Mouse (Mus musculus) embryo, embryonic 10 days (tissue): ENCODE measurements around the gene Myo15b.

Experiments used
- DNase-seq: peaks from one replicate; pipeline ENCODE4 v3.0.0-alpha.2; 2015; ENCODE audit warnings: low spot score

The Myo15b gene

DNA sequence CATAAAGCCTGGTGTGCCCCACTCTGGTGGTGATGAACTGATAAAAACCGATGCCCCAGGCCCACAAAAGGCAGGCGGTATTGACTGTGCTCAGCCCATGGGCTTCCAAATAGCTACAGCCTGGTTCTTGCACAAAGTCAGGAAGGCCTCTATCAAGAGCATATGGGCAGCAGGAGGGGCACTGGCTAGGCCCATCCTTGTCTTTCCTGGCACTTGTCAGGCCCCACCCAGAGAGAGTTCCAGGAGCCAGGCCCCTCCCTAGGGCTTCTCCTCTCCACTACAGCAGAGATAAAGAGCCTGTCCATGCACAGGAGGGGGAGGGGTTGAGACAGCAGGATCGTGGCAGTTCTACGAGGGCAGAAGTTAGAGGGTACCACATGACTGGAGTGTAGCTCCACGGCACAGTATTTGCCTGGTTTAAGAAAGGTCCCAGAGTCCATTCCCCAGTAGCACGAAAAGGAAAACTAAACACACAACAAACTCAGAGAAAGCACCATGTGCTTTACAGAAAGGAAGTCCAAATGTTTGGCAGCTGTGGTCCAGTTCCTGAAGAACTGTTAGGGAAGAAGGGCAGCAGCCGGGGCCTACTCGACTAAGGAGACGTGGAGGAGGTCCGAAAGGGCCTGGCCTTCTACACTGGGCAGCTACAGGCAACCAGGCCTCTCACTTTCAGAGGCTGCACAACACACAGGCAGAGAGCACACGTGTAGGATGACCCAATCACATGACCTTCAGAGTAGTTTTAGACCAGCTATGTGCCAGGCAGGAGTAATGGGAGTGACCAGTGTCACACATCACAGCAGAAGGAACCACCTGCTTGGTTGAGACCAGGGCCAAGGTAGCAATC is 45.4 kb downstream of the Myo15b start:
- DNase-seq = no peak

- no peak for DNase-seq
These were observed 46.2 kb downstream of the Myo15b start for GRCm38 (mm10) chr11:115904231-115904955.

GRCm38 (mm10) chr11:115904956-115905790 is 47.0 kb downstream of the Myo15b start:
- peak; percentile 43 for DNase-seq

- DNase-seq = no peak
These were observed 47.9 kb downstream of the Myo15b start for GRCm38 (mm10) chr11:115906116-115906515.

- DNase-seq = no peak
These were observed 48.3 kb downstream of the Myo15b start for GRCm38 (mm10) chr11:115906521-115906920.

DNA sequence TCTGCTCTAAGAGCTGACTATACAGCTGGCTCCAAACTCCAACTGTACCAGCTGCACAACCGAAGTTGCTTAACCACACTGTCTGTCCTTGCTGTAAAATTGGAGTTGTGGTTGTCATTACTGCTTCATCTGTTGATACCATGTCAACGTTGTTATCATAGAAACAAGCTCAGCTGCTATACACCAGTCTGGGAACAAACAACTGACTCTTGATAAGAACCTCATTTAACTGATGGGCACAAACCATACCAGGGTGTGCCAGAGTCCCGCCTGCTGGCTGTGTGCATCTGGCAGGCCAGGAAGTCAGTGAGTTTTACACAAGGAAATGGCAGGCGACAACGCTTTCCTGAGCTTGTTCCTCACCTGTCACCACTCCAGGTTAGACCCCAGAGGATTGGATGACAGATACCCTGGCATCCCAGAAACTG is 52.9 kb downstream of the Myo15b start:
- no peak for DNase-seq

DNA sequence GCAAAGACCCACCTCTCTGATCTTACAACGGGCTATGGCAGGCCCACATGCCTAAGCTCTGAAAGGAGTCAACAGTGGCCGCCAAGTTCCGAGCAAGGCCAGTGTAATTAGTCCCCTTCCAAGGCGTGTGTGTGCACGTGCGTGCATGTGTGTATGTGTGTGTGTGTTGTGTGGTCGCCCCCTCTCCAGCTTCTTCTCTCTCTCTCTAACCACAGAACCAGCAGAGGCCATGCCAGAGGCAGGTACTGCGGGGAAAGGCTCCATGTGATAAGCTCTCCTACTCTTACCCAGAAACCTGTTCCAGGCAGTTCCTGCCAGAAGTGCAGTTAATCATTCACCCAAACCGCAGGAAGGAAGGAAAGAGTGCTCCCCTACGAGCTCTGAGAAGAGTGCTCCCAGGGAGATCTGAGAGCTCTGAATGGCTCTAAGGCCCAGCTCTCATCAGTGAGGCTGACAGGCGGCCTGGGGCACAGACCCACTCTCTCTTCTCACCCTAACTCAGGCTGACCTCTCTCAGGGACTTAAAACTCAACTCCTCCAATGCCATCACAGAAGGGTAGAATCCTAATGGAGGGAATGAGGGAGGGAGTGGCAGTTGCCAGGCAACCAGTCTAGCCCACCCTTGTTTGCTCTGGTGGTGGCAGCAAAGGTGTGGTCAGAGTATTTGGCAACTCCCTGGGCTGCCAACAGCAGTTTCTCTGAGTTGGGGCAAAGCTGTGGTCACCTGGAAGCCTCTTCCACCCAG is 53.6 kb downstream of the Myo15b start, which contains the start of gene Smim6:
Gene Smim6 (plus strand): TSS at position 386 of the 745 bp plus-strand sequence.
- no peak for DNase-seq

- no peak for DNase-seq
These were observed 58.4 kb downstream of the Myo15b start for GRCm38 (mm10) chr11:115916579-115916978.

DNA sequence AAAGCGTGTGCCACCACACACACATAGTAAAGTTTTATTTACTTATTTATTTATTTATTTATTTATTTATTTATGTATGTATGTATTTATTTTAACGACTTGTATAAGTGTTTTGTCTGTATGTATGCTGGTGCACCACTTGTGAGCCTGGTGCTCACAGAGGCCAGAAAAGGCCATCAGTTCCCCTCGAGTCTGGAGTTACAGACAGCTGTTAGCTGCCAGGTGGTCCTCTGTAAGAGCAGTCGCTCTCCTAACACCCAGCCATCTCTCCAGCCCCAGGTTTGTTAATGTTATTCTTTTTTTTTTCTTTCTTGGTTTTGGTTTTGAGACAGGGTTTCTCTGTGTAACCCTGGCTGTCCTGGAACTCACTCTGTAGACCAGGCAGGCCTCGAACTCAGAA is 60.4 kb downstream of the Myo15b start:
- no peak for DNase-seq

GRCm38 (mm10) chr11:115919073-115919472 is 60.9 kb downstream of the Myo15b start:
- no peak for DNase-seq

DNA sequence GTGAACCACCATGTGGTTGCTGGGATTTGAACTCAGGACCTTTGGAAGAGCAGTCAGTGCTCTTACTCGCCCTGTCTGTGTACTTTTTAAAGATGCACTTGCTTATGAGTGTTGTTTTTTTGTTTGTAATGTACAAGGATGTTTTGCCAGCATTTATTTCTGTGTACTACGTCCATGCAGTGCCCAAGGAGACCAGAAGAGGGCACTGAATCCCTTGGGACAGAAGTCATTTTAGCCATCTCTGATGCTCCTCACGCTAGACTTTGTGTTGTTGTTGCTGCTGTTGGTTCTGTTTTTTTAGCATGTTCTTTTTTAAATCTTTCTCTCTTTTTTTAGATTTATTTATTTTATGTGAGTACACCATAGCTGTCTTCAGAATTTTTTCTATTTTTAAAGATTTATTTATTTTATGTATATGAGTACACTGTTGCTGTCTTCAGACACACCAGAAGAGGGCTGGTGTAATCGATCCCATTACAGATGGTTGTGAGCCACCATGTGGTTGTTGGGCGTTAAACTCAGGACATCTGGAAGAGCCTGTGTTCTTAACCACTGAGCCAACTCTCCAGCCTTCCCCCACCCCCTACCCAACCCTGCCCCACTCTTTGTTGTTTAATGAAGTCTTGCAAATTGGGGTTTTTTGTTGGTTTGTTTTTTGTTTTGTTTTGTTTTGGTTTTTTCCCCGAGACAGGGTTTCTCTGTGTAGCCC is 62.1 kb downstream of the Myo15b start:
- DNase-seq = peak; percentile 76

DNA sequence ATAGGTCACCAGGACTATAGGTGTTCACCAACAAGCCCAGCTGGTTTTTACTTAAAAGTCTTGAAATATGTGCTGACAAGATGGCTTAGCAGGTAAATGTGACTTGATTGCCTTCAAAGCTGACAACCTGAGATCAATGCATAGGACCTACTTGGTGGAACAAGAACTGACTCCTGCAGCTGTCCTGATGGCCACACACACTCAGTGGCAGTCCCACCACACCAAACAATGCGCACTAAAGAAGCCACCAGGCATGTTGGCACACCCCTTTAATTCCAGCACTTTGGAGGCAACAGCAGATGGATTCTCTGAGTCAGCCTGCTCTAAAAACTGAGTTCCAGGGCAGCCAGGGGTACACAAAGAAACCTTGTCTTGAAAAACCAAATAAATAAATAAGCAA is 63.8 kb downstream of the Myo15b start:
- no peak for DNase-seq

GRCm38 (mm10) chr11:115929031-115929430 is 70.8 kb downstream of the Myo15b start:
- no peak for DNase-seq

DNA sequence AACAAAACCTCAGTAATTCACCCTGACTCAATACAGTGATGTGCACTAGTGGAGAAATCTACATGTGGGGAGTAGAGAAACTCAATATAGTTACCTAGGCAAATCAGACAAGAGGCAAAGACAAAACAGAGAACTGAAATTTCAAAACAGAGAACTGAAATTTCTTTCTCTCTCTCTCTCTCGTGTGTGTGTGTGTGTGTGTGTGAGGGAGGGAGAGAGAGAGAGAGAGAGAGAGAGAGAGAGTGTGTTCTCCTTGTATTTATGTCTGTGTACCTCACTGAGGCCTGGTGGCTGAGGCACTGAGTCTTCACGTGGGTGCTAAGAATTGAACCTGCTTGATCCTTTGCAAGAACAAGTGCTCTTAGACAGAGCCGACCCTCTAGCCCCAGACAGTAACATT is 71.6 kb downstream of the Myo15b start:
- no peak for DNase-seq

DNA sequence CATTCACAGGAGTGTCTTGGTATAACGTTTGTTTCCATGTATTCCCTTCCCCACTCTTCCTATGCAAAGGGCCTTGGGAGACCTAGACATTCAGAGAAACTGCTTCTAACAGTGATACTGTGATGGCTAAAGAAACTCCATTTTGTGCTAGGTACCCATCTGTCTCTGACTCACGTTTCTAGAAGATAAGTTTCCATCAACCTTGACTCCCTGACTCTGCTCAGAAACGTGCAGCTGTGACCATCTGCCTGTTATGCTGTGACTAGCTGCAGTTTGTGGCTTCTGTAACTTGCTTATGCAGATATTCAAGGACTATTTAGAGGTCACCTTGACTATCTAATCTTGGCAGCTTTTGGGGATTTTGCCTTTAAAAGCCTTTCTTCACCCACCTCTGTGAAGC is 73.0 kb downstream of the Myo15b start:
- DNase-seq = no peak

- peak; percentile 100 for DNase-seq
These were observed 75.0 kb downstream of the Myo15b start, which contains the start of the genes Sap30bp and Recql5 for GRCm38 (mm10) chr11:115933108-115933746. Sap30bp (plus strand) TSS chr11:115933282. Recql5 (minus strand) TSS chr11:115933477.

DNA sequence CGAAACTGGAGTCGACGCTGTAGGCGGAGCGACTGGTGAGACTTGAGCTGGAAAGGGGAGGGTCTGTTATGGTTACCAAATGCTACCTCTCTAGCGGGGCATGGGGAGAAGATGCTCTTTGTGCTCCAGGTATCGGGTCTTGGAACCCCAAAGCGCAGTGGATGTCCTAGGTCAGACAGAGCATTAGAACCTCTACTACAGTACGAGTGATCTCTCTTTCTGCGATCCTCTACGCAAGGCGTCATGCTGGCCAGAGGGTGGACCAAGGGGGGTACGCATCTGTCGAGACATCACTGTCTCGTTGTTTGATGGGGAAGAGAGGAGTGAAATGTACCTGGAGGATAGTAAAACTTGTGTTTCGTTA is 75.5 kb downstream of the Myo15b start:
- DNase-seq = no peak

GRCm38 (mm10) chr11:115939690-115940329 is 81.6 kb downstream of the Myo15b start:
- DNase-seq = peak; percentile 76

DNA sequence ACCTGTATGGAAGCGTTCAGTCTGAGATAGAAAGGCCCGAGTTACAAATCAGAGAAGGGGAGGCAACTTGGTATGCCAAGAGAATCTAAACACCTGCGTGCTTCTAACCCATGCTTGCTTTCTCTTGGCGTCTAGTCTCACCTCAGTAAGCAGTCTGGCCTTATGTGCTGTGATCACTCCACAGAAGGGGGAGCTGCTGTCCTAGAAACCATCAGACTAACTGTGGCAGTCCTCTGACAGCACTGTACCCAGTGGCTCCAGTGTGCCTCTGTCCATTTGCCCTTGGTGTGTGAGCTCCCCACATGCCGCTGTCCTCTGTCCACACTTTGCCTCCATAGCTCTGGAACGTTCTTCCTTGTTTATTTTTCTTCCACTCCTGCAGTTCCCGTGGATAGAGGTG is 83.8 kb downstream of the Myo15b start:
- no peak for DNase-seq
